Mouse (Mus musculus) adrenal gland, postnatal 10 days (tissue): ENCODE data around the gene Gpr27. TPM values are rescaled to one million over a fixed set of nuclear protein-coding genes. Genes with fewer than 3 reads are reported as not detected.
A peak's percentile ranks its signal among the peaks of the same experiment; 100 is the strongest.

Experiments
- DNase-seq: peaks from one replicate; pipeline ENCODE4 v3.0.0; 2021; ENCODE audit warnings: mixed read lengths
- long read RNA-seq, 2 experiments: library from polyadenylated mRNA; stranded (forward); transcript quantifications; one replicate each; pipeline ENCODE4 v2.0.0; 2021
- total RNA-seq, 2 experiments: library from RNA; stranded (reverse); gene quantifications; 2 replicates each; pipeline ENCODE4 v1.2.3; 2021

Gene Gpr27
- 1 to 10 TPM; 3.7 to 4.6 TPM for total RNA-seq
- long read RNA-seq, experiment 1, transcript Gpr27-201 (1 exons, 2,388 nt), result major isoform, 16 of 16 reads
- long read RNA-seq, experiment 1, partial matches to known transcripts, result 0 of 16 reads
- long read RNA-seq, experiment 1, other reads (novel, unspliced or antisense), result 0 of 16 reads
- long read RNA-seq, experiment 2, transcript Gpr27-201 (1 exons, 2,388 nt), result major isoform, 10 of 10 reads
- long read RNA-seq, experiment 2, partial matches to known transcripts, result 0 of 10 reads
- long read RNA-seq, experiment 2, other reads (novel, unspliced or antisense), result 0 of 10 reads

DNA sequence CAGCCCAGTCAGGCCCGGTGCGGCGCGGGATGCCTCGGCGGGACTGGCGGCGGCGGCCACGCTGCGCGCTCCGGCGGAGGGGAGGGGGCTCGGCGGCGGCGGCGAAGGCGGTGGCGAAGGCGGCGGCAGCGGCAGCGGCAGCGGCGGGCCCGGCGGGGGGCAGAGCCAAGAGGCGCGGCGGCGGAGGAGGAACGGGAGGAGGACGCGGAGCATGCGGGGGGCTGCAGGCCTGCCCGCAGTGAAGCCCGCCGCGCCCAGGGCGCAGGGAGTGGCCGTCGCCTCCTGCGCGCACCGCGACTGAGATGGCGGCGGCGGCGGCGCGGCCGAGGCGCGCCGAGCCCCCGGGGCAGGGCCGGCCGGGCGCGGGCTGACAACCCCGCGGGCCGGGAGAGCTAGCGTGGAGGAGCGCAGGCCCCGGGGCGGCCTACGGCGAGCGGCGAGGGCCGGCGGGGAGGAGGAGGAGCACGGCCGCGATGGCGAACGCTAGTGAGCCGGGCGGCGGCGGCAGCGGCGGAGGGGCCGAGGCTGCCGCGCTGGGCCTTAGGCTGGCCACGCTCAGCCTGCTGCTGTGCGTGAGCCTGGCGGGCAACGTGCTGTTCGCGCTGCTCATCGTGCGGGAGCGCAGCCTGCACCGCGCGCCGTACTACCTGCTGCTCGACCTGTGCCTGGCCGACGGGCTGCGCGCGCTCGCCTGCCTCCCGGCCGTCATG is at the start of gene Gpr27:
Gene Gpr27, plus strand, starts transcription at position 474 of the 710 bp plus-strand sequence.
- DNase-seq, result peak; percentile 38

DNA sequence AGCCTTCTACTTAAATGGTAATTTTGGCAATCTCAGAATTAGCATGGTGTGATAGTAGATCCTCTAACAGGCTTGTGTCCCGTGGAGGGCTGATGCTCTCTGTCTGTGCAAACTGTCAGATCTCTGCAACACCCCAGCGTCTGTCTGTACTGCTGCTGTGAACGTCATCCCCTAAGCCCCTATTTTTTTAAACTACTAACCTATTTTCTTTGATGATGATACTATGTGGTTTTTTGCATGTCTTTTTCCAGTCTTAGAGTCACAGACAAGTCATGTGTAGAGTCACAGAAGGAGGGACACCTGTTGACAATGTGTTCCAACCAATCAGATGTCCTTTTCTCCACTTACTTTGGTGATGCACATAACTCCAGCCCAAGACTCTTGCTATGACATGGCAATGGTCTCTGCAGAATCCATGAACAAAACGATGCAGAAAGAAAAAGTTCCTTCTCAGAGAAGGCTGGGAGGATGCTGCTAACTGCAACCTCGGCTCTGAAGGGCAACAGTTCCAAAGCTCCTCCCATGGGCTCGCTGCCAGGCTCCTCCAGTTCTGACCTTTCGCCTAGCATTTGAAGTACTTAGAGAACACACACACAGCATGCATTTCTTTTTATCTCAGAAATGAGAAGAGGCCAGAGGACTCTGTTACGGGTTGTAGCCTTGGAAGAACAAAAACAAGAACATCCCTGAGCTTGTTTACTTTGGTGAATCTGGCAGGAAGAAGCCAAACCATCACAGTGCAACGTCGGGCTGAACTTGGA is 48.9 kb upstream of the Gpr27 start:
- peak; percentile 87 for DNase-seq

DNA sequence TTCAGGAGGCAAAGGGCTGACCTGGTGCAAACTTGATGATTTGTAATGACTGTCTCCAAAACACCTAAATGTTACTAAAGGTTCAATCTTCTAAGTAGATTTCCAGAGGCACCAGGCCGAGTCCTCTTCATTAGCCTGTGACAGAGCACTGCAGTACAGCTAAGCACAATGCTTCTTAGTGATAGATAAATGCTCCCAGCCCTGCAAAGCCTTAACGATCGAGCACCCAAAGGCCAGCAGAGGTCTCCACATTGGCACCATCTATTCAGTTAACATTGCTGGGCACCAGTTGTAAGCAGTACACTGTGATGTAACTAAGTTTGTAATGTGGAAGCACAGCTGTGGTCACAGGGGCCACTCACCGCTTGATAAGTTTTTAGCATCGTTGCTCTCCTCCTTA is 48.1 kb upstream of the Gpr27 start:
- no peak for DNase-seq

DNA sequence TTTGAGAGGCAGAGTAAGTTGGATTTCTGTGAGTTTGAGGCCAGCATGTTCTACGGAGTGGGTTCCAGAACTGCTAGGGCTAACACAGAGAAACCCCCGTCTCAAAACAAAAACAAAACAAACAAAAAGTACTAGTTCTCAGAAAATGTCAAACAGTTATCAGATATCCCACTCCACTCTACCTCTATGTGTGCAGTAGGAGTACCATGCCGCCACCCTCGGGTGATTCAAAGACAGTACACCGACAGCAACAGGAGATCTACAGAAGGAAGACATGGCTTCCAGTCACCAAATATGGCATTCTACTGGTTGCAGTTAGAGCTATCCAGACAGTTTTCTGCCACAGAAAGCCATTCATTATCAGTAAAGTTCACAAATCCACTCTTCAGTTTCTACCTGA is 47.6 kb upstream of the Gpr27 start:
- no peak for DNase-seq

DNA sequence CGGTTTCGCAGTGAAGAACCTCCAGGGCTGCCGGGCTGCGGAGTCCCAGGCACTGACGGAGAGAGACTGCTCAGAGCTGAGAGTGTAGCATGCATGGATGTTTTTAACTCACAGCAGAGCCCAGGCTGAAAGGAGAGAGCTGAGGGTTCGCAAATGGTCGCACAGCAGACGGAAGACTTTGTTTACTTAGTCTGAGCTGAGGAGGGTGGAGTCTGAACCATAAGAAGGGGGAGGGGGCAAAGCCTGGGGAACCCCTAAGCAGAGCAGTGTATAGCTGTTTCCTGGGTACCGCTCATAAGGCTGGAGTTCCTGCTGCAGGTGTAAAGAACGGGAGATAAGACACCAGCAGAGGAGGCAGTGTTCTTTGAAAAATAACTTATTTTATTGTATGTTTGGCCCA is 46.1 kb upstream of the Gpr27 start:
- no peak for DNase-seq

DNA sequence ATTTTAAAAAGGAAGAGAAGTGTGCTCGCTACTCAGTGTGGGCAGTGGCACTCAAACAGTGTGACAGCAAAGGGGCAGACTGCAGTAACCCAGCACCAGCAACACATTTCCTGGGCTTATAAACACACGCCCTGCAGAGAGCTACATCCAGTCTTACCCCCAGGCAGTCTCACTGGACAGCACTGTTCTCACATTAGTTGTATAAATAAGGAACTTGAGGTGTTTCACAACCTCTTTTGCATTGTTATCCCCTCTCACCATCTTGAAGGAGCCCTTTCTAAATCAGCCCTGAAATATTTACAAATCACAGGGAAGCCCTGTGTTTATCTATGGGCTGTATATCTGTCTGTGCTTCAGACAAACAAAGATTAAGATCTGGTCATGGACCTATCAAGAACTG is 43.2 kb upstream of the Gpr27 start:
- DNase-seq, result no peak

DNA sequence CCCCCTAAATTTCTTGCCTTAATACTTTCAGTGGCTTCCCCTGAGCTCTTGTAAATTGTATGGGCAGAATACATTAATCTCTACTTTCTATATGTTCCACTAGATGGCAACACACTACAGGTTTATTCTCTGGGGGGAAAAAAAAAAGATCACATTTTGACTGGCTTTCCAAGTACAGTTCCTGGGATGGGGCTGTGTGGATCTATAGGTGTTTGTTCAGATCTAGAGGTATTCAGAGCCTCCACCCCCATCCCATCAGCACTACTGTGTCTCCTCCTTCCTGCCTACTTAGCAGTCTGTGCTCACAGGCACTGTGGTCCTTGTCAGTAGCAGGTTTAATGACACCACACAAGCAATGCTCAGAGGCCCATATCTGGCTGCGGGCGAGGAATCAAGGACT is 40.1 kb upstream of the Gpr27 start:
- no peak for DNase-seq

DNA sequence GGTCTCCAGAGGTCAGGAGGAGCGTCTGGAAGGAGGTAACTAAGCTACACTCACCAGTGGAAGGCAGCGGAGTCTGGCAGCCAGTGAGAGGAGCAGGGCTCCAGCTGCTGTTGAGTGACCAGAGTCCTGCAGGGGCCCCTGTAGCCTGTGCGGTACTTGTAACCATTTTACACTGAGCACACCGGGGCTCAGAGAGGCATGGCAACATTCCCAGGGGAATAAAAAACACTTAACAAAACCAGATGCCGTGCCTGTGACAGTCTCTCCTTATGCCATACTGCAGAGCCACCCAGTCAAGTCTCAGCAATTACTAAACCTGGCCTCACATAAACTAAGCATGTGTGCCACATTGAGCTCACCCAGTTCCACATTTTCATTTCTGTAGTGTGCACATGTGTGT is 38.1 kb upstream of the Gpr27 start:
- no peak for DNase-seq

DNA sequence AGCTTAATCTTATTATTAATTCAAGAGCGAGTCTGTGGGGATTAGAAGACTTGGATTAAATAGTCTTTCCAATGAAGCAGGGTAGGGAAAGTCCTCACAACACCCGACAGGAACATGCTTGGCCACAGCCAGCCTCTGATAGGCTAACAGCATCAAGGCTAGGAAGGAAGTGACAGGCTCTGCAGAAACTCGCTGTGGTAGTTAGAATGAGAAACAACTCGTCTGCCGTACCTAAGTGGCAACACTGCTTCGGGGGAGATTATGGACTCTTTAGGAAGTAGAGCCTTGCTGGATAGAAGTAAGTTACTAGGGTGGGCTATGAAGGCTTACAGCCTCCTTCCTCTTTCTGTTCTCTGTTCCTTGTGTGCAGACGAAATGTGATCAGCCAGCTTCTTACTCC is 37.0 kb upstream of the Gpr27 start:
- no peak for DNase-seq

DNA sequence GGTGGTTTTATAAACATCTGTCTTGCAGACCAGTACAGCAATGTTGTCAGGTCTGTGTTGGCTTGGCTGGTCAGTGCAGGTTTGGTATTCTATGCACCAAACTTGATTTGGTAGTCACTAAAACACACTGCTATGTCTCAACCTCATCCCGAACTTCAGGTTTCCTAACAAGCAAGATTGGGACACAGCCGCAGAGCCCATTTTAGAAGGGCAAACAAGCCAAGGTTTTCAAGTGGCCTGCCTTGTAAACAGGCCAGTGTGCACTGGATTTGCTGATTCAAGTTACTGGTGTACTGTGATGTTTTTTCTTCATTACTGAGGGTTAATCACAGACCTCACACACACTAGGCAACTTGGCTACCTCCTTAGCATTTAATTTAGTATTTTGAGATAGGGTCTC is 36.4 kb upstream of the Gpr27 start:
- DNase-seq, result no peak

DNA sequence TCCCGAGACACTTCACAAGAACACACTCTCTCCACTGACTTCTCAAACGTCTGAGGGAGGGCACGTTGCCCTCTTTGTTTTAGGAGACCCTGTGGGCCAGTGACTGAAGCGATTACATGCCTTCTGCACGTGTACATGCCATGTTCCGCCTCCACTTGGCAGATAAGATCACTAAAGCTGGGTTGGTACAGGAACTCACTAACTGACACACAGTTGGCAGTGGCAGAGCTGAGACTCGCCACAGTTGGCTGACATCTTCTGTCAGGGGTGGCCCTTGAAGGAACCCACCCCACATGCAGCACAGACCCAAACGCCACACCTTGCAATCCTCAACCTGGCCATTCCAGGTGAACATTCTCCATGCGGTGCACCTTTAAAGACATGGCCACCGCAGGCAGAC is 33.9 kb upstream of the Gpr27 start:
- no peak for DNase-seq

DNA sequence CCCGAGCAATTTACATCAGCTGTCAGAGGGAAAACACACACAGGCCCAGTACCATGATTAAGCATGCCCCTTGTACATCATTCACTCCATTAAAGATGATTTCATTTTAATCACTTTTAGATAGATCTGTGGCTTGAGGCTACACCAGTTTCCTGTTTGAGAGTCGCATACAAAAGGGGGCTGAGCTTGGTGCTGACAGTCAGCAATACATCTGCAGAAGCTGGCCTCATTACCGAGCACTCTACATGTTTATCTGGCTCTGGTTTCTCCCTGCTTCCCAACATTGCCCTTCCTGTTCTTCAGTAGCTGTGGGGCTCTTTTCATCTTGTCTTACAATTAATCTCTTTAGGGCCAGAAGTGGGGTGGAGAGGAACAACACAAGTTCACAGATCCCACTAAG is 32.0 kb upstream of the Gpr27 start:
- no peak for DNase-seq

DNA sequence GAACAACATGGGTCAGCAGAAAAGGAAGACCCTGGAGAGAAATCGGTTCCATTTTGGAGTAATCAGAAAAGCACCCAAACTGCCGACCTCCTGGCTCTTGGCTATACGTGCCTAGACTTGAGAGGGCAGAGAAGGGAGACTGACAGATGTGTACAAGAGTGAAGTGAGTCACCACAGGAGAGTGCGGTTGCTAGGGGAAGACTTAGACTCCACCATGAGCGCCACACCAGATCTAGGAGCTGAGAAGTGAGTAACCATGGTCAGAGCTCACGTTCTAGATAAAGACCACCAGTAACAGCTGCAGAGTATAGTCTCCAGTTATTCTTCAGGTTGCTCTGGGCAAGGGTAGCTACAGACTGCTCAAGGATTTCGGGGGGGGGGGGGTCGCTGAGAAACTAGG is 29.2 kb upstream of the Gpr27 start:
- DNase-seq, result no peak

DNA sequence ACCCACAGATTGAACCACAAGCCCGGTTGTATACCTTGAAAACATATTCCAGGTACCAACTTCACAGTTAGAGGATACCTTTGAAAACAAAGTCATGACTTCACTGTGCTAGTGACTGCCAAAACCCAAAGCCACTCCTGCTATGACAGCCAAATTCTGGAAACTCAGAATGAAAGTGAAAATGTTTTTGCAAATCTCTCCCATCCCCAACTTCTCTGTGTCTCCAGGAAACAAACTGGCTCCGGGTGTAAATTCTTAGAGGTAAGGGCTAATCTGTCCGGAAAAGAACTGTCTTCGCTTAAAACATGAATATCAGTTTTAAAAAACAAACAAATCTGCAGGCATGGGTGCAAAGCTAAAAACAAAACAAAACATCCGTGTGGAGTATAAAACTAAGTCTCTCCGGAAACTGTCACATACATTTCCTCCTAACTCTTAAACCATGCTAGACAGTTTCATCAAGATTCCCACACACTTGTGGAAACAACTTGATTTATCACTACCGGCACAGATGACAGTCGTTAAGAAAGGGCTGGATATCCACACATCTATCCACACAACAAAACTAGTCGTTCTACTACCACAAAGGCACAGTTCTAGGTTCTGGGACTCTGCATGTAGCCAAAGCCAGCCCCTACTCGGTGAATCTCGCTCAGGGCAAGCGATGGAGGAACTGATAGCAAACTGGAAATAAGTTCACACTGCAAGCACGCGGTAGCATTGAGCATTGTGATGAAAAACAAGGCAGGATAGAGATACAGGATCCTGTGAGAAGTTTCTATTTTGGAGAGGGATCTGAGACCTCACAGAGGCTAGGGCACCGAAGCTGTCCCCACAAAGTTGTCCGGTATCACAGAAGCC is 26.8 kb upstream of the Gpr27 start:
- DNase-seq, result no peak

DNA sequence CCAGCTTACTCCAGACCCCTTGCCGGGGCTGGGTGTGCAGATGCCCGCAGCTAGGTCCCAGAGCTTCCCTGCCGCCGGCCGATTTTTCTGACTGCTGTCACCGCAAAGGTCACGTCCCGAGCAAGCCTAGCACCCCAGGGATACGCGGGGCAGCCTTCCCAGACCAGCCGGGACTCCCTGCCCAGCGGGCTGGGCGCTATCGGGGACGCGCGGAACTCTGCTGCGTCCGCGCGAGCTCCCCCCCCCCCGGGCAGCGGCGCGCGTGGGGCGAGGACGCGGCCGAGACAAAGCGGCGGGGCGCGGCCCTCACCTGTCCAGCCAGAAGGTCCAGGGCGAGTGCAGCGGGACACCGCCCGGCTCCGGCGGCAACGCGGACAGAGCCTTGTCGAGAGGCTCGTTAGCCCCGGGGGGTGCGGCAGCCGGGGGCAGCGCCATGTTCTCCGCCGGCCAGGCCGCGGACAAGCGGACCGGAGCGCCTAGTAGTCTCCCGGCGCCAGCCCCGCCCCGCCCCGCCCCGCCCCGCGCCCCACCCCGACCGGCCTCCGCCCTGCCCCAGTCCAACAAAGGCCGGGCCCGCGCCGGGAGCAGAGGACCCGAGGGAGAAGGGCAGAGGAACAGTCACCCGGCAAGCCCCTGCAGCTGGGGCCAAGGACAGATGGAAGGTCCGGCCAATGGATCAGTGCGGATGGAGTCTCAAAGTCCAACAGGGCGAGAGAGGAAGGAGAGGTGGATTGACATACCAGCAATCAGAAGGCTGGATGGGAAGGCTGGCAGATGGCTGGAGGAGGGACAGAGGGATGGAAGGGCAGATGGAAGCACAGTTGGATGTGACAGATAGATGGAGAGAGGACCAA is 25.9 kb upstream of the Gpr27 start, which contains the start of the genes Eif4e3 and Gm20696:
Gene Eif4e3, minus strand, starts transcription at position 454 of the 854 bp plus-strand sequence.
Gene Gm20696, minus strand, starts transcription at position 480 of the 854 bp plus-strand sequence.
- peak; percentile 81 for DNase-seq

DNA sequence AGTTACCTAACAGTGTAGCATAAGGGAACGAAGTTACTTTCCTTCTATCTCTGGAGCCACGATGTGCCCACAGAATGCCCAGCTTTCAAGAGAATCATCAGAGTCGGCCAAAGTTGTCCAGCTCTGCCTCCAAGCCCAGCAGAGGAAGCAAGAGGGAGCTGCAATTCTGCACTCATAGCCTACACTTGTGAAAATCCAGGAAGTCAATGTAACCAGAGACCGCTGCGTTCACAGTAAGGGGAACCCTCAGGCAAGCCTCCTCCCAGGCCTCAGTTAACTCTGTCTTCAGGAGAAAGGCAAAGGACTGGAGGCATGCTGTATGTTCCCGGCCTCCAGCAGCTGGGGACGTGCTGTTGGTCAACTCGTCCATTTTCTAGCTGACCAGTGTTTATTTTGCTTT is 25.2 kb upstream of the Gpr27 start:
- no peak for DNase-seq

DNA sequence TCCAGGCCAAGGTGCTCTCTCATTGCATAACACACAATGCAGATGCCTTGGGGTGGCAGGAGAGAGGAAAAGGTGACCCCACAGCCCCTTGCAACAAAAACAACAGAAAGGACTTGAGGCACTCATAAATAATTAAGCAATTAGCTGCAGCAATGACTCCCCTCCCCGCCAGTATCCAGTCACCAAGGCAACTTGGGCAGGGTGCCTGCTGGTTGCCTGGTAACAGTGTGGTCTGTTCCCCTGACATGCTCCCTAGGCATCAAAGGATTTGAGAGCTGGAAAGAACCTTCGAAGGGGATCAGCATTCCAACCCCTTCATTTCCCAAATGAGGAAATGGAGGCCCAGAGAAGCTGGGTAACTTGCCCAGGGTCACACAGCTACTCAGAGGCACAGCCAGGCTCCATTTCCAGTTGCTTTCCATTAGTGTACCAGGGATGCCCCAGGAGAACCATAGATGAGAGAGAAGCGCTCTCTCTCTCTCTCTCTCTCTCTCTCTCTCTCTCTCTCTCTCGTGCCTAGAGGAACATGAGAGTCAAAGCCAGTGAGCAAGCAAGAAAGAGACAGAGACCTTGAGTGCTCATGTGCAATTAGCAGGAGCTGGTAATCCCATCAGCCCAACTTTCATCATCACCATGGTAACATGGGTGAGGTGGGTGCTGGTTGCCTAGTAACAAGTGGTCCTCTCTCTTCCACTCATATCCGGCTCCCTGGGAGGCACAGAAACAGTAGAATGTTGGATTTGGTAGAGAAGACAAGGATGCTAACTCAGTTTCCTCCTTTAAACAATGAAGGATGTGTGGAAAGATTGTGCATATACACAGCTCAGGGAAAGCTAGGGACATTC is 22.8 kb upstream of the Gpr27 start:
- DNase-seq, result no peak

DNA sequence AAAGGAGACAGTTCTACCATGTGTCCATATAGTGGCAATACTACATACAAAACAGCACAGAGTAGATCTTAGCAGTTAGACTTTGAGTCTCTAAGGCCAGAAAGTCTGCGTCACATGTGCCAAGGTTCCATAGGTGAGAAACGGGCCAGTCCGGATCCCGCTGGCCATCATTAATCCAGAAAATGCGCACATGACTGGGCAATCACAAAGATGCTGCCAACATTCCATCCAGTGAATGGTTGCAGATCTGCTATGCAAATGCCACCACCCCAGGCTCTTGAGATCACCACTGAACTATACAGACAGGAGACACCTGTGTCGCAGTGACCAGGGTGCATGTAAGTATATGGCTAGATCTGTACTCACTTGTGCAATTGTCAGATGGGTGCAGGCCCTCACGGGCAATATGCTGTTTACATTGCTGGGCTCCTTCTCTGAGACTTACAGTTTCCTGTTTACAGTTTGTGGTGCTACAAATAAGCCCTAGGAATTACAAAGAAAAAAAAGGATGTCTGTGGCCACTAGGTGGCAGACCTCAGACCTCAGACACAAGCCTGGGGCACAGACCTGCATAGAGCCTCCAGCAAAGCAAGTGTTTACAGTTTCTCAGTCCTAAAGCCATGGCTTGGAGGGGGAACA is 21.9 kb upstream of the Gpr27 start:
- DNase-seq, result peak; percentile 58

DNA sequence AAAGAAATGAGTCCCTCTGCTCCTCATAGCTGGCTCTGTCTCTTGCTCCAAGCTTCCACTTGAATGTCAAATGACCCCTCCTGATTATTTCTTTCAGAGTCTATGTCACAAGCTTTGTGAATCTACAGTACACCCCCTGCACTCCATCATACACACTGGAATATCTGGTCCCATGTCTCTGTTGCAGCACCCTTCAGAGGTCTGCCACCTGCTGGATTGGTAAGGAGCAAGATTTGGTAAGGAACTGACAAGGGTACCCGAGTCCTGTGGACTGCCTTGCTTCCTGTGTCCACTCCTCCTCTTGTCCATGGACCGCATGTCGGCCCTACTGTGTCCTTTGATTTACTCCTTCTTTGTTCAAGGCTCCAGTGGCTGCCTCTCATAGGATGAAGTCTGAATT is 20.7 kb upstream of the Gpr27 start:
- DNase-seq, result no peak

DNA sequence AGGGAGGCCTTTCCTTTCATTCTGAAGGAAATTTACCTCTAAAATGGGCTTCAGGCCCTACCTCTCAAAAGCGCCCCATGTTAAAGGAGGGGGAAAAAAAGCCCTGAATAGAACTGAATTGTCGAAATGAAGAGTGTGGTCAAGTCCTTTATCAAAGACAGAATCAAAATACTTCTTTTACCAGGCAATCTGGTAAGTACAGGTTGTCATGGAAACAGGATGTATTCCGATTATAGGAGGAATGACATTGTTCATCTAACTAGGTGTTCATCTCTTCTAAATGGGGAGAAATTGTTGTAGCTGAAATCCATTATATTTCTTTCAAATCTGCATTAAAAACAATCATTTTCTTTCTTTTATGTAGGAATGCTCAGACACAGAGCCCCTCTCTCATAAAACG is 18.0 kb upstream of the Gpr27 start:
- no peak for DNase-seq
